Mouse (Mus musculus) C2C12 (cell line): ENCODE measurements around the gene Mbip.

Experiments
- CEBPB ChIP-seq: IDR thresholded peaks from one replicate; pipeline ENCODE4 v1.6.1; 2011; ENCODE audit warnings: low read depth, mild to moderate bottlenecking, control low read depth, moderate library complexity
- CTCF ChIP-seq: IDR thresholded peaks from one replicate; pipeline ENCODE4 v1.5.1; 2011; ENCODE audit not compliant: control insufficient read depth, insufficient read depth, insufficient read length
- MAX ChIP-seq: IDR thresholded peaks from one replicate; pipeline ENCODE4 v1.6.1; 2011; ENCODE audit warnings: mild to moderate bottlenecking, control low read depth
- USF1 ChIP-seq: IDR thresholded peaks from one replicate; pipeline ENCODE4 v1.6.1; 2011; ENCODE audit warnings: low read depth, mild to moderate bottlenecking, control low read depth, moderate library complexity

GRCm38 (mm10) chr12:56344771-56345314 is 851 bp downstream of the Mbip start:
- TF ChIP-seq CTCF (no peak), CEBPB (no peak), USF1 (no peak), MAX (no peak)
